Mouse (Mus musculus) hindbrain, embryonic 16.5 days (tissue): Measurements from ENCODE around the gene Gm21954. TPM values are rescaled to one million over a fixed set of nuclear protein-coding genes. Genes with fewer than 3 reads are reported as not detected.
A peak's percentile ranks its signal among the peaks of the same experiment; 100 is the strongest.

Source experiments
- ATAC-seq: fragments of 200-750 bp; cut with Nextera tagmentation; 2 replicates; pipeline ENCODE4 v1.8.0; 2017; ENCODE audit warnings: moderate TSS enrichment, moderate library complexity
- H3K27ac ChIP-seq: fragments of 300-500 bp; sonication (generic); 2 replicates; pipeline ENCODE4 v1.5.1; 2014; ENCODE audit warnings: low read depth, mild to moderate bottlenecking, control low read depth, low read length, moderate library complexity
- H3K27me3 ChIP-seq: fragments of 300-500 bp; sonication (generic); replicated peaks from 2 replicates; pipeline ENCODE4 v1.6.1; 2014; ENCODE audit warnings: low read length; ENCODE audit not compliant: control insufficient read depth, insufficient read depth
- H3K36me3 ChIP-seq: fragments of 300-500 bp; sonication (generic); 2 replicates; pipeline ENCODE4 v1.6.1; 2014; ENCODE audit warnings: mild to moderate bottlenecking, low read length, moderate library complexity, mixed read lengths; ENCODE audit not compliant: control insufficient read depth, insufficient read depth
- H3K4me1 ChIP-seq: fragments of 300-500 bp; sonication (generic); 2 replicates; pipeline ENCODE4 v1.6.1; 2014; ENCODE audit warnings: low read depth, low read length; ENCODE audit not compliant: control insufficient read depth, insufficient read depth
- H3K4me2 ChIP-seq: fragments of 300-500 bp; sonication (generic); 2 replicates; pipeline ENCODE4 v1.6.1; 2014; ENCODE audit warnings: mild to moderate bottlenecking, low read length, control low read depth, moderate library complexity
- H3K4me3 ChIP-seq: fragments of 300-500 bp; sonication (generic); 2 replicates; pipeline ENCODE4 v1.5.1; 2014; ENCODE audit warnings: mild to moderate bottlenecking, low read length, control low read depth, moderate library complexity
- H3K9ac ChIP-seq: fragments of 300-500 bp; sonication (generic); 2 replicates; pipeline ENCODE4 v1.6.1; 2014; ENCODE audit warnings: low read depth, mild to moderate bottlenecking, control low read depth, low read length, moderate library complexity
- H3K9me3 ChIP-seq: fragments of 300-500 bp; sonication (generic); 2 replicates; pipeline ENCODE4 v1.6.1; 2014; ENCODE audit warnings: mild to moderate bottlenecking, low read length, moderate library complexity; ENCODE audit not compliant: control insufficient read depth
- WGBS: fragments of 180-500 bp; shearing (Covaris S2); extraction: QIAGEN DNeasy Blood & Tissue Kit; methylation state at CpG from one replicate; pipeline ENCODE4 v1.1.7; 2014; 5-methylcytosine and 5-hydroxymethylcytosine counted together
- polyA plus RNA-seq: library from polyadenylated mRNA; unstranded; fragments of >200 nt; fragmentation: Nextera tagmentation; extraction: Ambion mirVana; gene quantifications from 2 replicates; pipeline ENCODE4 v1.2.1, GENCODE M21; 2015

Gm21954 gene
- polyA plus RNA-seq, 1 experiment from 2014 or later = not detected

- no peaks in the 10 kb centered on the region for H3K27me3 ChIP-seq
- no peak overlapping the region for H3K4me3 ChIP-seq
- 78% methylated on average over 3 of the region's 3 CpGs for WGBS
- H3K27ac ChIP-seq = no peak overlapping the region
- no peak overlapping the region for H3K9ac ChIP-seq
- no peaks in the 10 kb centered on the region for H3K36me3 ChIP-seq
- H3K4me1 ChIP-seq = peaks cover 4% of the 10 kb centered on the region
- no peak overlapping the region for H3K4me2 ChIP-seq
- no peak for ATAC-seq
- H3K9me3 ChIP-seq = no peaks in the 10 kb centered on the region
These were observed 20.1 kb downstream of the Gm21954 start for GRCm38 (mm10) chr3:55451877-55452276.

GRCm38 (mm10) chr3:55451035-55451434, 21.0 kb downstream of the Gm21954 start:
- ATAC-seq = no peak
- WGBS = 91% methylated on average over 14 of the region's 14 CpGs
- H3K4me3 ChIP-seq = no peak overlapping the region
- H3K27ac ChIP-seq = no peak overlapping the region
- H3K9ac ChIP-seq = no peak overlapping the region
- no peaks in the 10 kb centered on the region for H3K27me3 ChIP-seq
- H3K4me2 ChIP-seq = no peak overlapping the region
- H3K9me3 ChIP-seq = no peaks in the 10 kb centered on the region
- no peaks in the 10 kb centered on the region for H3K36me3 ChIP-seq
- H3K4me1 ChIP-seq = peaks cover 4% of the 10 kb centered on the region

GRCm38 (mm10) chr3:55449148-55449547, 22.9 kb downstream of the Gm21954 start:
- H3K4me3 ChIP-seq = no peak overlapping the region
- H3K9ac ChIP-seq = no peak overlapping the region
- H3K4me1 ChIP-seq = peaks cover 4% of the 10 kb centered on the region
- no peak overlapping the region for H3K27ac ChIP-seq
- no peaks in the 10 kb centered on the region for H3K36me3 ChIP-seq
- no peaks in the 10 kb centered on the region for H3K27me3 ChIP-seq
- no peak overlapping the region for H3K4me2 ChIP-seq
- H3K9me3 ChIP-seq = no peaks in the 10 kb centered on the region
- 91% methylated on average over 2 of the region's 2 CpGs for WGBS
- no peak for ATAC-seq

- Histone ChIP-seq H3K27me3 (no peaks in the 10 kb centered on the region), H3K27ac (peak overlapping the region; percentile 59), H3K4me3 (no peak overlapping the region), H3K36me3 (no peaks in the 10 kb centered on the region), H3K9me3 (no peaks in the 10 kb centered on the region), H3K4me2 (no peak overlapping the region), H3K9ac (no peak overlapping the region), H3K4me1 (peaks cover 6% of the 10 kb centered on the region)
- 65% methylated on average over 5 of the region's 5 CpGs for WGBS
- ATAC-seq = peak; percentile 94
These were observed 24.2 kb downstream of the Gm21954 start for GRCm38 (mm10) chr3:55447486-55448460.

GRCm38 (mm10) chr3:55446681-55447080, 25.3 kb downstream of the Gm21954 start:
- 89% methylated on average over 7 of the region's 7 CpGs for WGBS

GRCm38 (mm10) chr3:55443725-55444124, 28.3 kb downstream of the Gm21954 start:
- Histone ChIP-seq H3K4me1 (peaks cover 8% of the 10 kb centered on the region), H3K9me3 (no peaks in the 10 kb centered on the region), H3K27me3 (no peaks in the 10 kb centered on the region), H3K4me3 (no peak overlapping the region), H3K4me2 (no peak overlapping the region), H3K36me3 (no peaks in the 10 kb centered on the region), H3K9ac (no peak overlapping the region), H3K27ac (no peak overlapping the region)
- ATAC-seq = no peak
- WGBS = 88% methylated on average over 2 of the region's 2 CpGs

More at GRCm38 (mm10) chr3:55446681-55447080, 25.3 kb downstream of the Gm21954 start:
- H3K4me3 ChIP-seq = no peak overlapping the region
- H3K4me1 ChIP-seq = peaks cover 8% of the 10 kb centered on the region
- H3K9ac ChIP-seq = no peak overlapping the region
- no peaks in the 10 kb centered on the region for H3K27me3 ChIP-seq
- no peak overlapping the region for H3K27ac ChIP-seq
- H3K4me2 ChIP-seq = no peak overlapping the region
- H3K9me3 ChIP-seq = no peaks in the 10 kb centered on the region
- ATAC-seq = no peak
- no peaks in the 10 kb centered on the region for H3K36me3 ChIP-seq

- WGBS = 83% methylated on average over 8 of the region's 8 CpGs
- Histone ChIP-seq H3K27me3 (no peaks in the 10 kb centered on the region), H3K4me3 (no peak overlapping the region), H3K4me2 (no peak overlapping the region), H3K4me1 (peaks cover 8% of the 10 kb centered on the region), H3K9ac (no peak overlapping the region), H3K27ac (no peak overlapping the region), H3K9me3 (no peaks in the 10 kb centered on the region), H3K36me3 (no peaks in the 10 kb centered on the region)
- ATAC-seq = no peak
These were observed 28.7 kb downstream of the Gm21954 start for GRCm38 (mm10) chr3:55443271-55443670.

- Histone ChIP-seq H3K9ac (no peak overlapping the region), H3K9me3 (no peaks in the 10 kb centered on the region), H3K4me3 (no peak overlapping the region), H3K27me3 (no peaks in the 10 kb centered on the region), H3K36me3 (no peaks in the 10 kb centered on the region), H3K27ac (no peak overlapping the region), H3K4me1 (peaks cover 4% of the 10 kb centered on the region), H3K4me2 (no peak overlapping the region)
- WGBS = 67% methylated on average over 11 of the region's 11 CpGs
- ATAC-seq = no peak
These were observed 29.9 kb downstream of the Gm21954 start for GRCm38 (mm10) chr3:55442012-55442645.

GRCm38 (mm10) chr3:55440342-55440741, 31.7 kb downstream of the Gm21954 start:
- no peaks in the 10 kb centered on the region for H3K36me3 ChIP-seq
- peak overlapping the region; percentile 36; the same call in 1 of the 2 replicates for H3K27ac ChIP-seq
- no peaks in the 10 kb centered on the region for H3K27me3 ChIP-seq
- peaks cover 3% of the 10 kb centered on the region for H3K4me1 ChIP-seq
- no peak overlapping the region for H3K4me2 ChIP-seq
- H3K9ac ChIP-seq = no peak overlapping the region
- H3K4me3 ChIP-seq = no peak overlapping the region
- WGBS = 55% methylated on average over 8 of the region's 8 CpGs
- no peaks in the 10 kb centered on the region for H3K9me3 ChIP-seq
- peak; percentile 53; the same call in 1 of the 2 replicates for ATAC-seq
